Mouse (Mus musculus) layer of hippocampus, adult 2 months (tissue): ENCODE measurements at regions not wholly inside any gene's neighbourhood (a gene's known extent, or its start where the extent isn't known, plus 50 kb on each side); places are given as distances from the start of the nearest gene placed in this dataset.
A peak's percentile ranks its signal among the peaks of the same experiment; 100 is the strongest.

ENCODE experiments used
- DNase-seq, 2 experiments: peaks; one replicate each; pipeline ENCODE4 v3.0.0; 2022; ENCODE audit warnings: low spot score in 2 of 2
- H3K27ac ChIP-seq: fragments of 200-600 bp; 2 replicates; pipeline ENCODE4 v1.8.1; 2022
- H3K4me3 ChIP-seq: fragments of 200-600 bp; 2 replicates; pipeline ENCODE4 v1.8.1; 2022; ENCODE audit warnings: mild to moderate bottlenecking
- CTCF ChIP-seq: fragments of 200-600 bp; conservative IDR thresholded peaks from 2 replicates; pipeline ENCODE4 v1.8.1; 2022; ENCODE audit warnings: antibody characterized with exemption, mild to moderate bottlenecking, moderate library complexity

GRCm38 (mm10) chr7:72584427-72584826 is 278.0 kb upstream of the Mctp2 start:
- Histone ChIP-seq H3K4me3 (no peak overlapping the region), H3K27ac (no peak overlapping the region)
- DNase-seq = no peak
- TF ChIP-seq CTCF = no peak

DNA sequence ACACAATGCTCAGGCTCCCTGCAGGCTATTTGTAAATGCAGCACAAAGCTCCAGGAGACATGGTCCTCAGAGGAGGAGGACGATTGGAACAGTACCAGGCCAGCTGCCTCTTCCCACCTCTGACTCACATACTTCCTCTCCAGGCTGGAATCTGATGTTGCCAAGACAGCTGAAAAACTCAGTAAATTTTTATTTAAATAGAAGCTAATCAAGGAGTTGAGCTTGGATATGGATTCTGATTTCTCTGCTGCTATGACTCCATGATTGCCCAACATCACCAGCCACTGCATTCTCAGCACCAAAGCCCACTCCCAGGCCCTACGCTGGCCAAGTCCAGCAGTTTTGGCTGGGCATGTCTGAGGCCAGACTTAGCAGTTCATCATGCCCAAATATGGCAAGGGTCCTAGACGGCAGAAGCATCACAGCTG is 282.8 kb upstream of the Mctp2 start:
- no peak for TF ChIP-seq CTCF
- Histone ChIP-seq H3K4me3 (no peak overlapping the region), H3K27ac (no peak overlapping the region)
- no peak for DNase-seq

DNA sequence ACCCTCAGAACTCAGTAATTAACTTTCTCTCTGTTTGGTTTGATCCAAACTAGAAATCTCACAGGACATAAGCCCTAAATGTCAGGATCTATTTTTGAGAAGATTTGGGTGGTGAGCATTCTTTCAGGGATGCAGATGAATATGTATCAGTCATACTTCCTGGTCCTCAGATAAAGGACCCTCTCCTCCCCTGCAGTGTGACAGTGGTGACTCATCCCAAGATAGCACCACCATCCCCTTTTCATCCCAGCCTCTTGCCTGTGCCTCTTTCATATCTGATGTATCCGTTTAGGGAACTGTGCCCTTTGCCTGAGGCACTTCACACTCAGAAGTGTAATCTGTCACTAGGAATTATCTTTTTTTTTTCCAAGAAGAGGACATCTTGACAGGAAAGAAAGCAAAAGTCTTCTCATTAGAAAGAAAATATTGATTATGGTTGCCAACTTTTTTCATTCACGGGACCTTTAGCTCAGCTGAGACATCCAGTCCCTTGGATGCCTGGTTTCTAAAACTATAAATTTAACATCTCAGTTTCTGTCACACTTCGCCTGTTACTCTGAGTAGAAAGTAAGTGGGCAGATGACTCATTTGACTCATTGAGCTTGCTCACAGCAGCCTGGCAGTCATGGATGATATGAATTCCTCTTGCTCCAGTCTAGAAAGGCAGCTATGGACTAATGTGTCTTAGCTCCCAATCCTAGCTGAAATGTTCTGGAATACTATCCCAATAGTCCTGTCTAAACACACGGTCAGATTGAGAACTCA is 284.1 kb upstream of the Mctp2 start:
- no peak for TF ChIP-seq CTCF
- DNase-seq = no peak
- H3K27ac ChIP-seq = no peak overlapping the region
- no peak overlapping the region for H3K4me3 ChIP-seq

DNA sequence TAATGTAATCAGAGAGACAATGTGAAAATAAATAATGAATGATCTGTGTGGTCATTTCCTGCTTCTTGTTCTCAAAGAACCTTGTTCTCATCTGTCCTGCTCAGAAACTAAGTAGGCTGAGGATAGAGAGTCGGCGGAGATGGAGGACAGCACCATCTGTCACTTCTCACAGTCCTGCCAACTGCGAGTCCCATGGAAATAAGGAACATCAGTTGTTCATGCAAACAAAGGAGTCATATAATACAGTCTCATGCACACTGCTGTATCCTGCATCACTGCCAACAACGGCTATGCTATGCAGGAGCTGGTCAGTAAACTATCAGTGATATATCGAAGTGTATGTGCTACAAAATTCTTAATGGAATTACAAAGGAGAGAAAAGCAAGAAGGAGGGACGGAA is 285.7 kb upstream of the Mctp2 start:
- Histone ChIP-seq H3K4me3 (no peak overlapping the region), H3K27ac (peak overlapping the region; percentile 55; the same call in 1 of the 2 replicates)
- TF ChIP-seq CTCF = no peak
- DNase-seq = peak in 1 of 2 experiments; percentile 37

DNA sequence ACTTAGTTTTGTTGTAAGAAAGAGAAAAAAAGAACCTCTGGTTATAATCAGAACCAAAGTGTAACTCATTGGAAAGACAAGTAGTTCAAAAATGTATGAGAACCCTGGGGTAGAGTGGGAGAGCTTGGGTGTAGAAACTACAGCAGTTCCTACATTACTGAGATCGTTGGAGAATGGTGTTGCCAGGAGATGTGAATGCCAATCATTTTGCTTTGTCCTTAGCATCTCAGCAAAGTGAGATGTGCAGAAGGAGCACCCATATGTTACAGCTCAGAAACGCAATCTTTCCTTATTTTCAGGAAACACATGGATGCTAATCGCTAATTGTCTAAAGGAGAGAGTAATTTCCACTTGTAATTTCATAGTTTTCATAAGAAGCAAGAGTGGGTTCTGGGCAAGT is 286.2 kb upstream of the Mctp2 start:
- no peak overlapping the region for H3K4me3 ChIP-seq
- DNase-seq = peak; percentile 27 to 71
- no peak for TF ChIP-seq CTCF
- H3K27ac ChIP-seq = peak overlapping the region; percentile 55; the same call in 1 of the 2 replicates

DNA sequence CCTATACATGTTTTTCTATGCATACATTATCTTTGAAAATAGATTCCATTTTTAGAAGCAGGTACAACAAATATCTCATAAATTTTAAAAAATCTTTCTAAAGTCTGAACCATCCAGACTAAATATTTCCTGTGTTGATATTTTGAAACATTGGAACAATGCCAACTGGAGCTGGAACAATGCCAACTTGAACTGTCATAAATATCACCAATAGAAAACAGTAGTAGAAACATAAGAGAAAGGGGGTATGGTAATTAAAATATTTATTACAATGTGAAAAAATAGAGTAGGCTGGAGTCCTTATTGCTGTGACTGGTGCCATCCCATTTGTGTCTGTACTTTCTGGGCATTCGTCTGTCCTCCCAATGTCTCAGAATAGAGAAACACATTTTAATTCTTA is 286.9 kb upstream of the Mctp2 start:
- no peak overlapping the region for H3K27ac ChIP-seq
- TF ChIP-seq CTCF = no peak
- H3K4me3 ChIP-seq = no peak overlapping the region
- peak in 1 of 2 experiments; percentile 23 for DNase-seq

- no peak for TF ChIP-seq CTCF
- DNase-seq = no peak
- H3K27ac ChIP-seq = no peak overlapping the region
- H3K4me3 ChIP-seq = no peak overlapping the region
Measured at GRCm38 (mm10) chr7:72594741-72595140, 288.3 kb upstream of the Mctp2 start.

DNA sequence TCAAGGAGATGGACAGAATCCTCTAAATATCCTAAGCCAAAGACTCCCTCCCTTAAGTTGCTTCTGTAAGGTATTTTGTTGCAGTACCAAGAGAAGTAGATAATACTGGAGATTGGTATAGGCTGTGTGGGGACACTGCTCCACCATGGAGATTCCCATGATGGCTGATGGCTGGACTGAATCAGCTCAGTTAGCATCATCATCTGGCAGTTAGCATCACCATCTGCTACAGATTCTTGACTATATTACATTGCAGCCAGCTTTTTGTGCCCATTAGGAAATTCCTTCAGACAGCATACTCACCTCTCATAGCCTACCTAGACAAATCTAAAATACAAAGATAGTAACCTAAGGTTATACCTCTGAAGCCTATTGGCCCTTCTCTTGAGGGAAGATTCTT is 290.6 kb upstream of the Mctp2 start:
- DNase-seq = no peak
- TF ChIP-seq CTCF = no peak
- H3K4me3 ChIP-seq = no peak overlapping the region
- H3K27ac ChIP-seq = no peak overlapping the region

DNA sequence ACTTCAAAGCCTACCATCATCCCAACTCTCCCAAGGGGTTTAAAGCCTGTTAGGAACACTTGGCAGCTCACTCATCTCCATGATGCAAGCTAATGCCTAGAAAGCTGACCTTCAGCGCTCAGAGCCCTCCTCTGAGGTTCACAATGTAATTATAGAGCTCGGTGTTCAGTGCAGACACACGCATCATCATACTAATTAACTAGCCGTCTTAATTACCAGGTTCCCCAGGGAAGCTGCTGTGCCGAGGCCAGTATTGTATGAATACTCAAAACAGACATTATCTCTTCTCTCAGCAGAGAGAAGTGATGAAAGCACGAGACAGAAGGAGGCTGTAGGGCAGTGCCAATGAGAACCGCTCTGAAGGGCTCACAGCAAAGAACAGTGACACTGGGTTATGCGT is 295.5 kb upstream of the Mctp2 start:
- Histone ChIP-seq H3K27ac (no peak overlapping the region), H3K4me3 (no peak overlapping the region)
- no peak for DNase-seq
- no peak for TF ChIP-seq CTCF

DNA sequence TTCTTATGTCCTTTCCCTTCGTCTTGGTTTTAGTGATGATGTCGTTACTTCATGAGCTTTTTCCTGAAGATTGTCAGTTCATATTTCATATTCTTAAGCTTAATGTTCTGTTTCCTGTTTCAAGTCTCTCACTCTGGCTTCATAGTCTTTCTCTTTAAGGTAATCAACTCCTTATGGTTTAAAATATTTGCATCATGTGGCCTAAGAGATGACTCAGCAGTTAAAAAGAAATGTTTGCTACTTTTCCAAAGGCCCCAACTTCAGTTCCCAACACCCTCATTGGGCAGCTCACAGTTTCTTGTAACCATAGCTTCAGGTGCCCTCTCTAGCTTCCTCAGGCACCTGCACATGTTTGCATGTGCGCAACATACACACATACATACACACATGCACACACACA is 303.4 kb upstream of the Mctp2 start:
- Histone ChIP-seq H3K4me3 (no peak overlapping the region), H3K27ac (no peak overlapping the region)
- no peak for DNase-seq
- TF ChIP-seq CTCF = no peak

DNA sequence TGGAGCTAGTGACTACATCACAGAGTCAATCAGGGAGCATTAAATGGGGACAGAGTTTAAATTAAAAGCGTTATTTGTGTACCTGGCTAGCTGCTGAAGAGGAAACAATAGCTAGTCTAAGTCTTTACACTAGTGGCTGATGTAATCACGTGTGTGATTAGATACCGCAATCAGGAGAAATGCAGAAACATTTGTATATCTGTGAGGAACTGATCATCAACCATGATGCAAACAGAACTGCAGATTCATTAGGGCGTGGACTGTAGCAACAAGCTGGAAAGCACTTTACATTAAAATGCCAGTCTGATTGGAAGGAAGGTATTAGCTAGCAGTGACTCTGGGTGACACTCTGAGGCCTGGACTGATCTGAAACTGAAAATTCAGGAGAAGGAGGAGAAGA is 308.8 kb upstream of the Mctp2 start:
- DNase-seq = no peak
- no peak for TF ChIP-seq CTCF
- no peak overlapping the region for H3K4me3 ChIP-seq
- no peak overlapping the region for H3K27ac ChIP-seq

GRCm38 (mm10) chr7:72627369-72627768 is 321.0 kb upstream of the Mctp2 start:
- no peak overlapping the region for H3K27ac ChIP-seq
- no peak for DNase-seq
- TF ChIP-seq CTCF = no peak
- no peak overlapping the region for H3K4me3 ChIP-seq

DNA sequence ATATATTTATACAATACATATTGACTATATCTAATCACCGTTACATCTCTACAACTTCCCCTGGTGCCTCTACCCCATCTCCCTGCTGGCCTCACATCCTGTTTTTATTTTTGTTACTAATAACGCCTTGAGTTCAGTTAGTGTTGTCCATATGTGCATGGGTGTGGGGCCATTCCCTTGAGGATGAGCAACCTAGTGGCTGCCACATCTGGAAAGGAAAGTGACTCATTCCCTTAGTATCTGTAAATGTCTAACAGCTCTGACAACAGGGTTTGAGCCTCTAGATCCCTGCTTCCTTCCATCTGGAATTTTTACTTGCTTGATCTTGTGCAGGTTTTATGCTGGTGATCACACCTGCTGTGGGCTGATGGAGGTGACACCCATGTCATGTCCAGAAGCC is 333.2 kb upstream of the Mctp2 start:
- no peak for TF ChIP-seq CTCF
- no peak for DNase-seq
- Histone ChIP-seq H3K27ac (no peak overlapping the region), H3K4me3 (no peak overlapping the region)

DNA sequence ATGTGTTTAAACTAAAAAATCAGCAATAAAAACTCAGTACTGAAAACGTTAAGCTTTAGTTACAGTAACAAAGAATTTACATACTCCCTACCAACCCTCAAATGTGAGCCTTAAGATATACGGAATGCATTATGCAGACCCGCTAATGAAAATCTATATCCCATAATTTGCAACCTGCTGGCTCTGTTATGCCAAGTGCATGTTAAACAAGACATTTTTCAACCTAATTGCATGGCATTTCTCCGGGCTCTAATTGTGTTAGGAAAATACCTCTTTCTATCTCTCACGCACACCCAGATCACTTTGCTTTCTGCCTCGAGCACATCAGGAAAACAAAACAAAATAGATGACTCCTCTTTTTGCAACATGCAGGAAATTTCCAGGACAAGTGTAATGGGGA is 368.6 kb upstream of the Mctp2 start:
- H3K4me3 ChIP-seq = no peak overlapping the region
- TF ChIP-seq CTCF = no peak
- no peak for DNase-seq
- H3K27ac ChIP-seq = no peak overlapping the region
